Mouse (Mus musculus): ENCODE data around the gene Smpd2. TPM values are rescaled to one million over a fixed set of nuclear protein-coding genes. Genes with fewer than 3 reads are reported as not detected.

Smpd2 gene
- total and polyA plus RNA-seq, 3 experiments: 8.9 to 15.4 (median 11.3) TPM

DNA sequence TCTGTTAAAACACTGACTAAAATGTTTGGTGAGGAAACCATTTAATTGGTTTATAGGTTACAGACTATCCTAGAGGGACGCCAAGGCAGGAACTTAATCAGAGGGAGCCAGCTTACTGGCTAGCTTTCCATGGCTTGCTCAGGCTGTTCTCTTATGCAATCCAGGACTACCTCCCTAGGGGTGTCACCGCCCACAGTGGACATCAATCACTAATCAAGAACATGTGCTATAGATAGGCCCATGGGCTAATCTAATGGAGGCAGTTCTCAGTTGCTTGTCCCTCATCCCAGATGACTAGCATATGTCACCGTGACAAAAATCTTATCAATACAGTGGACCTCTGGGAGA lies 47.8 kb upstream of the Smpd2 start:
- dilution Hi-C loops (cut with MboI; ENCODE audit: extremely low pct_ligation_motif_present, extremely low pct_unique_long_range_greater_than_20kb, low sequenced_read_pairs): no loop called here
- no peaks in the 10 kb centered on the region for H3K79me2 ChIP-seq (replicated peaks; ENCODE audit: control insufficient read depth, extremely low read depth, insufficient read depth, poor library complexity, severe bottlenecking)

DNA sequence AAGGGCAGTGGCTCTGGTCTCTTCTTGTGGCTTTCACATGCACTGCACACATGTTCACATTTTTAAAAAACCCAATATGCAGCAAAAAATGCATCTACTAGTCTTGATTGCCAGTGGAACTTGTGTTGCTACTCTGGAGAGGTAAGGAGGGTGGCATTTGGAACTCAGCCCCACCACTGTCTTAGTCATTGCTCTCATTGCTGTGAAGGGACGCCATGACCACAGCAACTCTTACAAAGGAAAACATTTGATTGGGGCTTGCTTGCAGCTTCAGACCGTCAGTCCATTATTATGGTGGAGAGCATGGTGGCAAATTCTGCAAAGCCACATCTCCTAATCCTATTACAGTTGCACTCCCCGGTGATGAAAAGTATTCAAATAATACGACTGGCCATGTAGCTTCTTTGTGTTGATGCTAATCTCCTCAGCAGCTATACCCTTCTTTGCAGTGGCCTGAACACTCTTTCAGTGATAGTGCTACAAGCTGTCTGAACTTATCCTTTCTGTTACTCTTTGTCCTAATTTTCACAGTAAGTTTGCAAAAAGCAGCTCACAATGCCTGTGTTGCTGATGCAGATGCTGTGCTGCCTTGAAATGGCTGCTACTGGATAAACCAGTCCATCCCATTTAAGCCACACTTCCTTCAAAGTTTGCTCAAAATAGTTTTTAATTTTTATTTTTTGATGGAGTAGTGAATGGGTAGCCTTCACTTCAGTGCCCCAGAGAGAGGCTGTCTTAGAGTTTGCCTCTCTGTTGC lies 47.2 kb upstream of the Smpd2 start:
- peaks cover 3 to 25% of the 10 kb centered on the region in 2 experiments for H3K4me1 ChIP-seq (ENCODE audit: control insufficient read depth in 1 of 2, insufficient read depth in 2 of 2)
- no peaks in the 10 kb centered on the region for H3K9me3 ChIP-seq (replicated peaks; ENCODE audit: low read length)
- in situ Hi-C loops (cut with MboI; ENCODE audit: low pct_ligation_motif_present, low pct_unique_long_range_greater_than_20kb, low sequenced_read_pairs): no loop called here
- peaks cover 2% of the 10 kb centered on the region; the same call in 1 of the 2 replicates for H3K79me2 ChIP-seq (replicated peaks; ENCODE audit: control insufficient read depth, extremely low read depth, insufficient read depth, poor library complexity, severe bottlenecking)
- TF ChIP-seq POLR2A (IDR thresholded peaks at IDR 0.05; ENCODE audit: low read depth, low read length) (no peak), SMC3 (IDR thresholded peaks at IDR 0.05; ENCODE audit: low read depth, low read length) (no peak), MXI1 (IDR thresholded peaks at IDR 0.05; ENCODE audit: low read depth, low read length) (no peak), MAFK (IDR thresholded peaks at IDR 0.05; ENCODE audit: insufficient replicate concordance, low read length) (no peak), ZNF384 (IDR thresholded peaks at IDR 0.05; ENCODE audit: low read depth, low read length) (no peak), MEF2A (IDR thresholded peaks at IDR 0.05; ENCODE audit: borderline replicate concordance, low read depth, low read length) (no peak), HCFC1 (IDR thresholded peaks at IDR 0.05; ENCODE audit: low read depth, low read length) (no peak), CTCF (conservative IDR thresholded peaks at IDR 0.05 in 1 of 2, IDR thresholded peaks at IDR 0.05 in 1 of 2; ENCODE audit: low read depth in 2 of 2, low read length in 2 of 2) (no peak), POLR2AphosphoS2 (IDR thresholded peaks at IDR 0.05; ENCODE audit: low read depth, low read length) (no peak), MAX (IDR thresholded peaks at IDR 0.05; ENCODE audit: low read length) (no peak), ETS1 (conservative IDR thresholded peaks at IDR 0.05; ENCODE audit: low read depth, low read length) (no peak), CHD2 (IDR thresholded peaks at IDR 0.05; ENCODE audit: low read length) (no peak), MAZ (IDR thresholded peaks at IDR 0.05; ENCODE audit: low read depth, low read length) (no peak), ZMIZ1 (IDR thresholded peaks at IDR 0.05; ENCODE audit: low read depth, low read length) (no peak), EP300 (IDR thresholded peaks at IDR 0.05; ENCODE audit: low read length) (no peak)
- no peaks in the 10 kb centered on the region for H3K27me3 ChIP-seq (replicated peaks)
- H3K4me3 ChIP-seq (replicated peaks in 1 of 3; ENCODE audit: low read depth in 2 of 3, low read length in 2 of 3, poor library complexity in 1 of 3): no peak overlapping the region
- dilution Hi-C loops (cut with MboI; ENCODE audit: extremely low pct_ligation_motif_present, extremely low pct_unique_long_range_greater_than_20kb, low sequenced_read_pairs): no loop called here
- H3K36me3 ChIP-seq (replicated peaks in 1 of 2; ENCODE audit: control insufficient read depth in 1 of 2, insufficient read depth in 1 of 2, low read length in 1 of 2): peaks cover 5 to 52% of the 10 kb centered on the region in 2 experiments
- no peak overlapping the region for H3K4me2 ChIP-seq (ENCODE audit: insufficient read depth, low read depth, poor library complexity, severe bottlenecking)
- H3K9ac ChIP-seq (ENCODE audit: insufficient read depth, low read depth): no peak overlapping the region
- no peak for DNase-seq (ENCODE audit: extremely low read depth)
- H3K27ac ChIP-seq (ENCODE audit: insufficient read depth, low read depth): no peak overlapping the region

More for the DNA sequence above, 47.8 kb upstream of the Smpd2 start:
- H3K27me3 ChIP-seq (replicated peaks): no peaks in the 10 kb centered on the region
- no peak overlapping the region for H3K27ac ChIP-seq (ENCODE audit: insufficient read depth, low read depth)
- H3K9me3 ChIP-seq (replicated peaks; ENCODE audit: low read length): no peaks in the 10 kb centered on the region
- H3K4me3 ChIP-seq (replicated peaks in 1 of 3; ENCODE audit: low read depth in 2 of 3, low read length in 2 of 3, poor library complexity in 1 of 3): no peak overlapping the region
- peaks cover 2 to 47% of the 10 kb centered on the region in 2 experiments for H3K36me3 ChIP-seq (replicated peaks in 1 of 2; ENCODE audit: control insufficient read depth in 1 of 2, insufficient read depth in 1 of 2, low read length in 1 of 2)
- DNase-seq (ENCODE audit: extremely low read depth): no peak
- no peak overlapping the region for H3K9ac ChIP-seq (ENCODE audit: insufficient read depth, low read depth)
- in situ Hi-C loops (cut with MboI; ENCODE audit: low pct_ligation_motif_present, low pct_unique_long_range_greater_than_20kb, low sequenced_read_pairs): no loop called here
- TF ChIP-seq CTCF (conservative IDR thresholded peaks at IDR 0.05 in 1 of 2, IDR thresholded peaks at IDR 0.05 in 1 of 2; ENCODE audit: low read depth in 2 of 2, low read length in 2 of 2) (no peak), MAZ (IDR thresholded peaks at IDR 0.05; ENCODE audit: low read depth, low read length) (no peak), BHLHE40 (IDR thresholded peaks at IDR 0.05; ENCODE audit: low read depth, low read length) (no peak), KAT2A (IDR thresholded peaks at IDR 0.05; ENCODE audit: insufficient replicate concordance, low read length) (no peak), MAFK (IDR thresholded peaks at IDR 0.05; ENCODE audit: insufficient replicate concordance, low read length) (no peak), ZNF384 (IDR thresholded peaks at IDR 0.05; ENCODE audit: low read depth, low read length) (no peak), ZMIZ1 (IDR thresholded peaks at IDR 0.05; ENCODE audit: low read depth, low read length) (no peak), POLR2AphosphoS2 (IDR thresholded peaks at IDR 0.05; ENCODE audit: low read depth, low read length) (no peak), ZC3H11A (IDR thresholded peaks at IDR 0.05; ENCODE audit: low read depth, low read length) (no peak)
- peaks cover 3 to 19% of the 10 kb centered on the region in 2 experiments for H3K4me1 ChIP-seq (ENCODE audit: control insufficient read depth in 1 of 2, insufficient read depth in 2 of 2)
- H3K4me2 ChIP-seq (ENCODE audit: insufficient read depth, low read depth, poor library complexity, severe bottlenecking): no peak overlapping the region

Measured in CH12.LX (cell line).